In the genomic region with DNA sequence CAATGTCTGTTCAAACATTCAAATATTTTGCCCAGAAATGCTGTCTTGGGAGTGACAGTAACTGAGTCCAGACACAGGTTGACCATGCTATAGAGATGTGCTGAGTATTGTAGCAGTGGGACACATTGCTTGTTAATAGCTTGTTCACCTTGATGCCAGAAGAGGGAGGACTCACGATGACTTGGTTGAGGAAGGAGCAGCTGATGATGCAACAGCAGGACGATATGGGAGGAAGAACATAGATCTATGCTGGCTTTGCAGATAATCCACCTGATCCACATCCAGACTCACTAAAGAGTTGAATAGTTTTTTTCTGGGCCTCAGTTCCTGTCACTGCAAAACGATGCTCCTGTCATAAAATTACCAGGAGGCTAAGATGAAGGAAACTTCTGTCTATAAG, we compare ENCODE assay signal across 21 mouse cellular contexts. TPM values are rescaled to one million over a fixed set of nuclear protein-coding genes. Genes with fewer than 3 reads are reported as not detected.
DNase-seq lines count a peak whose midpoint lies in the region; ATAC-seq and TF ChIP-seq lines count a peak whose summit lies in the region.
"Had no signal": no experiment of that assay in that cellular context is flagged by ENCODE, and none has a peak within 500 bp of the region (broad histone marks: within the 10 kb centered on the region; RNA-seq: fewer than 3 reads in every experiment).

No protein-coding gene starts in this region.

- no peak for ATAC-seq in forebrain, embryonic 16.5 days
- ATAC-seq in forebrain, embryonic 15.5 days (replicated peaks): no peak
- no peak for ATAC-seq in liver, embryonic 13.5 days (ENCODE audit: low read depth)
- ATAC-seq in stomach, postnatal 0 days (ENCODE audit: low FRiP score, low TSS enrichment): no peak
- ATAC-seq: intestine, embryonic 16.5 days; midbrain, embryonic 13.5 days had no signal

- no peak overlapping the region for H3K9ac ChIP-seq in forebrain, embryonic 16.5 days (replicated peaks; ENCODE audit: low read depth, low read length)
- H3K9ac ChIP-seq in forebrain, embryonic 15.5 days (replicated peaks): no peak overlapping the region
- H3K9ac ChIP-seq in liver, embryonic 13.5 days: 0 out of 2 replicates have a peak overlapping the region, but pooled peaks have one; percentile 11
- H3K9ac ChIP-seq in stomach, postnatal 0 days (ENCODE audit: low read length): no peak overlapping the region
- H3K9ac ChIP-seq: heart, embryonic 12.5 days; hindbrain, embryonic 14.5 days; kidney, embryonic 15.5 days; limb, embryonic 12.5 days; lung, embryonic 15.5 days; midbrain, embryonic 13.5 days had no signal

- H3K9me3 ChIP-seq in forebrain, embryonic 16.5 days (ENCODE audit: control insufficient read depth, low read length): no peaks in the 10 kb centered on the region
- H3K9me3 ChIP-seq in forebrain, embryonic 15.5 days: no peaks in the 10 kb centered on the region
- no peaks in the 10 kb centered on the region for H3K9me3 ChIP-seq in liver, embryonic 13.5 days (replicated peaks)
- no peaks in the 10 kb centered on the region for H3K9me3 ChIP-seq in stomach, postnatal 0 days (ENCODE audit: control insufficient read depth, low read length)
- H3K9me3 ChIP-seq: G1E; heart, embryonic 12.5 days; kidney, embryonic 15.5 days; limb, embryonic 12.5 days; lung, embryonic 15.5 days; midbrain, embryonic 13.5 days had no signal

- no peak for TF ChIP-seq POLR2A in testis, adult 2 months (IDR thresholded peaks at IDR 0.05; ENCODE audit: control insufficient read depth, low read depth, low read length)

- WGBS in forebrain, embryonic 16.5 days: 69% methylated on average over 3 of the region's 3 CpGs
- WGBS in forebrain, embryonic 15.5 days: 80% methylated on average over 3 of the region's 3 CpGs
- WGBS in liver, embryonic 13.5 days (ENCODE audit: insufficient replicate concordance): 25% methylated on average over 3 of the region's 3 CpGs
- 43% methylated on average over 3 of the region's 3 CpGs for WGBS in stomach, postnatal 0 days

- H3K27me3 ChIP-seq in forebrain, embryonic 16.5 days (replicated peaks; ENCODE audit: control insufficient read depth, insufficient read depth, low read length): peaks cover 6% of the 10 kb centered on the region; the same call in 1 of the 2 replicates
- H3K27me3 ChIP-seq in forebrain, embryonic 15.5 days: peaks cover 14% of the 10 kb centered on the region; the same call in 1 of the 2 replicates
- H3K27me3 ChIP-seq in testis, adult 2 months (ENCODE audit: control insufficient read depth, insufficient read depth, low read length): no peaks in the 10 kb centered on the region
- no peaks in the 10 kb centered on the region for H3K27me3 ChIP-seq in liver, embryonic 13.5 days
- H3K27me3 ChIP-seq in stomach, postnatal 0 days (ENCODE audit: control insufficient read depth, insufficient read depth, low read length): no peaks in the 10 kb centered on the region
- H3K27me3 ChIP-seq: heart, embryonic 12.5 days; lung, embryonic 15.5 days had no signal

- no peak overlapping the region for H3K4me3 ChIP-seq in forebrain, embryonic 16.5 days (replicated peaks; ENCODE audit: low read length)
- no peak overlapping the region for H3K4me3 ChIP-seq in forebrain, embryonic 15.5 days
- H3K4me3 ChIP-seq in testis, adult 2 months (ENCODE audit: control insufficient read depth, low read depth, low read length): peak overlapping the region; percentile 78
- no peak overlapping the region for H3K4me3 ChIP-seq in liver, embryonic 13.5 days (replicated peaks)
- H3K4me3 ChIP-seq in stomach, postnatal 0 days (ENCODE audit: low read depth, low read length): no peak overlapping the region
- H3K4me3 ChIP-seq: gastrocnemius, adult 2 months; heart, embryonic 12.5 days; kidney, embryonic 15.5 days; limb, embryonic 12.5 days; lung, embryonic 15.5 days; midbrain, embryonic 13.5 days had no signal

- TF ChIP-seq CTCF in testis, adult 2 months (IDR thresholded peaks at IDR 0.05; ENCODE audit: control insufficient read depth, insufficient read depth, insufficient replicate concordance, low read depth, low read length): no peak
- TF ChIP-seq CTCF in stomach, postnatal 0 days (IDR thresholded peaks at IDR 0.05; ENCODE audit: low read depth): peak; percentile 37; the same call in 1 of the 2 replicates

- H3K4me1 ChIP-seq in forebrain, embryonic 16.5 days (replicated peaks; ENCODE audit: control insufficient read depth, insufficient read depth, low read length): peaks cover 13% of the 10 kb centered on the region
- peaks cover 26% of the 10 kb centered on the region for H3K4me1 ChIP-seq in forebrain, embryonic 15.5 days
- H3K4me1 ChIP-seq in testis, adult 2 months (ENCODE audit: control insufficient read depth, insufficient read depth, low read length): peaks cover 7% of the 10 kb centered on the region
- peaks cover 66% of the 10 kb centered on the region for H3K4me1 ChIP-seq in liver, embryonic 13.5 days (replicated peaks)
- H3K4me1 ChIP-seq in stomach, postnatal 0 days (replicated peaks; ENCODE audit: control insufficient read depth, insufficient read depth): no peaks in the 10 kb centered on the region

- no peaks in the 10 kb centered on the region for H3K36me3 ChIP-seq in forebrain, embryonic 16.5 days (ENCODE audit: control insufficient read depth, insufficient read depth)
- 0 out of 2 replicates have a peak, but pooled peaks cover 4% of the 10 kb centered on the region for H3K36me3 ChIP-seq in forebrain, embryonic 15.5 days
- H3K36me3 ChIP-seq in testis, adult 2 months (ENCODE audit: control insufficient read depth, insufficient read depth, low read length): no peaks in the 10 kb centered on the region
- H3K36me3 ChIP-seq in liver, embryonic 13.5 days: peaks cover 30% of the 10 kb centered on the region
- peaks cover 4% of the 10 kb centered on the region; the same call in 1 of the 2 replicates for H3K36me3 ChIP-seq in stomach, postnatal 0 days (ENCODE audit: control insufficient read depth, insufficient read depth, low read length)

- H3K4me2 ChIP-seq in forebrain, embryonic 16.5 days (ENCODE audit: low read length): peak overlapping the region; percentile 8; the same call in 1 of the 2 replicates
- no peak overlapping the region for H3K4me2 ChIP-seq in forebrain, embryonic 15.5 days (replicated peaks)
- no peak overlapping the region; the same call in 1 of the 2 replicates for H3K4me2 ChIP-seq in liver, embryonic 13.5 days
- no peak overlapping the region for H3K4me2 ChIP-seq in stomach, postnatal 0 days (replicated peaks; ENCODE audit: low read depth)
- H3K4me2 ChIP-seq: heart, embryonic 12.5 days; kidney, embryonic 15.5 days; lung, embryonic 15.5 days; midbrain, embryonic 13.5 days had no signal

- no peak for TF ChIP-seq EP300 in stomach, postnatal 0 days (optimal IDR thresholded peaks at IDR 0.05)

- no peak for DNase-seq in testis, postnatal 10 days (ENCODE audit: low spot score)
- no peak for DNase-seq in liver, embryonic 13.5 days
- DNase-seq in stomach, postnatal 0 days (ENCODE audit: low spot score): no peak
- no peak for DNase-seq in adrenal gland, postnatal 14 days
- DNase-seq in thymus, postnatal 14 days: no peak
- DNase-seq: cerebellum, adult 9-11 months; gastrocnemius, adult 2 months; kidney, postnatal 4 days; thymus, postnatal 25 days had no signal

- no peak overlapping the region for H3K27ac ChIP-seq in forebrain, embryonic 16.5 days (ENCODE audit: low read length)
- H3K27ac ChIP-seq in forebrain, embryonic 15.5 days (replicated peaks): no peak overlapping the region
- no peak overlapping the region for H3K27ac ChIP-seq in testis, adult 2 months (ENCODE audit: control insufficient read depth, insufficient read depth, low read depth, low read length)
- peak overlapping the region; percentile 15 for H3K27ac ChIP-seq in liver, embryonic 13.5 days
- H3K27ac ChIP-seq in stomach, postnatal 0 days (replicated peaks): no peak overlapping the region
- H3K27ac ChIP-seq: gastrocnemius, adult 2 months; hindbrain, embryonic 14.5 days; kidney, embryonic 15.5 days; limb, embryonic 12.5 days; lung, embryonic 15.5 days; macrophage had no signal

RNA-seq across cellular contexts. Expression of gene Tmem123, which starts 2.7 kb away (rescaled TPM):
- polyA plus RNA-seq in forebrain, embryonic 16.5 days (2015; fragmentation: Nextera tagmentation; extraction: Ambion mirVana): 23.0 and 31.0 TPM in 2 replicates
- polyA plus RNA-seq in forebrain, embryonic 15.5 days (2015; fragmentation: Nextera tagmentation; extraction: Ambion mirVana): 27.6 and 31.5 TPM in 2 replicates
- 31.8 and 32.8 TPM in 2 replicates for polyA plus RNA-seq in testis, adult 2 months (2012; rRNA removed)
- 39.1 and 53.4 TPM in 2 replicates for polyA plus RNA-seq in liver, embryonic 13.5 days (2015; fragmentation: Nextera tagmentation; extraction: Ambion mirVana)
- 117 and 121 TPM in 2 replicates for polyA plus RNA-seq in stomach, postnatal 0 days (2015; fragmentation: Nextera tagmentation; extraction: Ambion mirVana)
- 140 and 148 TPM in 2 replicates for total RNA-seq in adrenal gland, postnatal 14 days (2021)
